Mouse (Mus musculus): Measurements from ENCODE around the gene Sh3bgrl2. TPM values are rescaled to one million over a fixed set of nuclear protein-coding genes. Genes with fewer than 3 reads are reported as not detected.
A peak's percentile ranks its signal among the peaks of the same experiment; 100 is the strongest.

Gene Sh3bgrl2
- total and polyA plus RNA-seq, 3 experiments, result not detected

- no peak for TF ChIP-seq POLR2A (IDR thresholded peaks at IDR 0.05; ENCODE audit: control insufficient read depth in 1 of 2, insufficient read depth in 1 of 2, low read depth in 1 of 2, low read length in 2 of 2, poor library complexity in 1 of 2)
- no peak for TF ChIP-seq ZMIZ1 (IDR thresholded peaks at IDR 0.05; ENCODE audit: low read depth, low read length)
- no peak for TF ChIP-seq POLR2AphosphoS5 (IDR thresholded peaks at IDR 0.05; ENCODE audit: borderline replicate concordance, low read depth, low read length)
- no peak for TF ChIP-seq UBTF (IDR thresholded peaks at IDR 0.05; ENCODE audit: borderline replicate concordance, insufficient read depth, low read depth, low read length)
- TF ChIP-seq SMC3 (IDR thresholded peaks at IDR 0.05; ENCODE audit: low read depth, low read length), result no peak
- no peak for TF ChIP-seq RCOR1 (IDR thresholded peaks at IDR 0.05; ENCODE audit: low read depth, low read length)
- no peak for TF ChIP-seq JUND (IDR thresholded peaks at IDR 0.05; ENCODE audit: low read depth, low read length)
- no peak for TF ChIP-seq BHLHE40 (IDR thresholded peaks at IDR 0.05; ENCODE audit: borderline replicate concordance, low read depth, low read length)
- Histone ChIP-seq H3K4me1 (ENCODE audit: control insufficient read depth in 1 of 2, insufficient read depth in 2 of 2, low read length in 2 of 2) (no peaks in the 10 kb centered on the region), H3K79me2 (ENCODE audit: control insufficient read depth, insufficient read depth, low read length, poor library complexity) (no peaks in the 10 kb centered on the region), H3K9me3 (replicated peaks; ENCODE audit: insufficient read depth, low read length) (no peaks in the 10 kb centered on the region), H3K27me3 (ENCODE audit: control insufficient read depth in 1 of 2, insufficient read depth in 2 of 2, low read length in 2 of 2) (no peaks in the 10 kb centered on the region), H3K36me3 (ENCODE audit: control insufficient read depth in 1 of 2, insufficient read depth in 2 of 2, low read length in 2 of 2) (no peaks in the 10 kb centered on the region), H3K9ac (ENCODE audit: control insufficient read depth, low read depth, low read length, poor library complexity, severe bottlenecking) (no peak overlapping the region), H3K4me3 (ENCODE audit: control insufficient read depth in 1 of 2, insufficient read depth in 1 of 2, low read depth in 2 of 2, low read length in 2 of 2) (no peak overlapping the region), H3K27ac (ENCODE audit: control insufficient read depth, low read depth, low read length) (no peak overlapping the region)
- no peak for DNase-seq (ENCODE audit: low read depth, low spot score)
Observed at GRCm38 (mm10) chr9:83652015-83652414, 103.9 kb downstream of the Sh3bgrl2 start.

GRCm38 (mm10) chr9:83652590-83653172 lies 104.6 kb downstream of the Sh3bgrl2 start:
- H3K9ac ChIP-seq (ENCODE audit: control insufficient read depth, low read depth, low read length, poor library complexity, severe bottlenecking), result no peak overlapping the region
- no peaks in the 10 kb centered on the region for H3K9me3 ChIP-seq (replicated peaks; ENCODE audit: insufficient read depth, low read length)
- no peaks in the 10 kb centered on the region for H3K4me1 ChIP-seq (ENCODE audit: control insufficient read depth in 1 of 2, insufficient read depth in 2 of 2, low read length in 2 of 2)
- H3K79me2 ChIP-seq (ENCODE audit: control insufficient read depth, insufficient read depth, low read length, poor library complexity), result no peaks in the 10 kb centered on the region
- H3K27ac ChIP-seq (ENCODE audit: control insufficient read depth, low read depth, low read length), result no peak overlapping the region
- TF ChIP-seq POLR2AphosphoS5 (IDR thresholded peaks at IDR 0.05; ENCODE audit: borderline replicate concordance, low read depth, low read length), result no peak
- no peak for TF ChIP-seq MYB (IDR thresholded peaks at IDR 0.05; ENCODE audit: low read depth, low read length)
- TF ChIP-seq CTCF (IDR thresholded peaks at IDR 0.05 in 2 of 3, conservative IDR thresholded peaks at IDR 0.05 in 1 of 3; ENCODE audit: control insufficient read depth in 1 of 3, insufficient read depth in 1 of 3, low read depth in 2 of 3, low read length in 3 of 3, poor library complexity in 1 of 3, severe bottlenecking in 1 of 3), result peak; percentile 18 to 28 (median 25); a peak in 5 of 6 replicates
- no peak for TF ChIP-seq ZNF384 (IDR thresholded peaks at IDR 0.05; ENCODE audit: low read depth, low read length)
- TF ChIP-seq EP300 (IDR thresholded peaks at IDR 0.05; ENCODE audit: low read depth in 1 of 2, low read length in 2 of 2), result no peak
- TF ChIP-seq CHD2 (IDR thresholded peaks at IDR 0.05; ENCODE audit: low read length), result no peak
- TF ChIP-seq GATA1 (IDR thresholded peaks at IDR 0.05; ENCODE audit: low read depth, low read length), result no peak
- TF ChIP-seq MAFK (IDR thresholded peaks at IDR 0.05; ENCODE audit: borderline replicate concordance, low read depth, low read length), result no peak
- TF ChIP-seq RAD21 (IDR thresholded peaks at IDR 0.05; ENCODE audit: low read depth, low read length), result no peak
- DNase-seq (ENCODE audit: low read depth, low spot score), result no peak
- H3K4me3 ChIP-seq (ENCODE audit: control insufficient read depth in 1 of 2, insufficient read depth in 1 of 2, low read depth in 2 of 2, low read length in 2 of 2), result no peak overlapping the region
- H3K36me3 ChIP-seq (ENCODE audit: control insufficient read depth in 1 of 2, insufficient read depth in 2 of 2, low read length in 2 of 2), result no peaks in the 10 kb centered on the region
- no peaks in the 10 kb centered on the region for H3K27me3 ChIP-seq (ENCODE audit: control insufficient read depth in 1 of 2, insufficient read depth in 2 of 2, low read length in 2 of 2)

Data from MEL (cell line).